Mouse (Mus musculus) lung, postnatal 10 days (tissue): ENCODE data around the gene Dlgap5.

Experiments used
- DNase-seq: peaks from one replicate; pipeline ENCODE4 v3.0.0; 2021

The Dlgap5 gene

DNA sequence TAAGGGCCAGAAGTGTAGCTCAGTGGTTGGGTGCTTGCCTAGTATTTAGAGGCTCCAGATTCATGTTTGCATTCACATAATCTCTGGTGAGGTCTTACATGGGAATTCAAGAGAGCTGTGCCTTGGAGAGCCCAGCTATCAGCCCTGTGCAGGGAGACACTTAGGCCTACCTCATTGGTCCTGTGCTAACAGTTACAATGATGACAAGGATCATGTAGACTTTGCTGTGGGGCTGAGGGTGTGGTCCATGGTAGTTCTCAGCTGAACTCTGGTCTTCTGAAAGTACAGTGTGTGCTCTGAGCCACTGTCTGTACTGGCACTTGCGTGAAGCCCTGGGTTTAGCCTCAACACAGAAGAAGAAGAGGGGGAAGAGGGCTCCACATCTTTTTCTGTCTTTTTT lies 71.5 kb downstream of the Dlgap5 start:
- DNase-seq = no peak

DNA sequence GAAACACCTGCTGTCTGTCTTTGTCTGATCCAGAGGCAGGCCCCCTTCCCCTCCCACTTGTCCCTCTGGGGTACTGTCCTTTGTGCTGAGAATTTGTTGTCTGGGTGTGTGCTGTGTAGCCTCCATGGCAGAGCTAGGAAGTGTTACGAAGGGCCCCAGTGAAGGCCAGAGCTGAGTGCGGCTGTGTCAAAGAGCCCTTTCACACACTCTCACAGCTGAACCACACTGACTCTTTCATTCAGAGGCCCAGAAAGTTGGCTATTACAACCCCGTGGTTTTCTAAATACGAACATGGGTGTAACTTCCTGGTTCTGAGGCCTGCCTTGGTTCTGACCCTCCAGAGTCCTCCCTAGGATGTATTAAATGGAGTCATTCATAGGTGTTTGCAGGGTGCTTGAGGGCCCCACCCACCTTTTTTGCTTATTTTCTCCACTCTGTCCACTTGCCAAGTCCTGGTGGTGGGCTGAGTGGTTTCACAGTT lies 76.4 kb downstream of the Dlgap5 start:
- no peak for DNase-seq

DNA sequence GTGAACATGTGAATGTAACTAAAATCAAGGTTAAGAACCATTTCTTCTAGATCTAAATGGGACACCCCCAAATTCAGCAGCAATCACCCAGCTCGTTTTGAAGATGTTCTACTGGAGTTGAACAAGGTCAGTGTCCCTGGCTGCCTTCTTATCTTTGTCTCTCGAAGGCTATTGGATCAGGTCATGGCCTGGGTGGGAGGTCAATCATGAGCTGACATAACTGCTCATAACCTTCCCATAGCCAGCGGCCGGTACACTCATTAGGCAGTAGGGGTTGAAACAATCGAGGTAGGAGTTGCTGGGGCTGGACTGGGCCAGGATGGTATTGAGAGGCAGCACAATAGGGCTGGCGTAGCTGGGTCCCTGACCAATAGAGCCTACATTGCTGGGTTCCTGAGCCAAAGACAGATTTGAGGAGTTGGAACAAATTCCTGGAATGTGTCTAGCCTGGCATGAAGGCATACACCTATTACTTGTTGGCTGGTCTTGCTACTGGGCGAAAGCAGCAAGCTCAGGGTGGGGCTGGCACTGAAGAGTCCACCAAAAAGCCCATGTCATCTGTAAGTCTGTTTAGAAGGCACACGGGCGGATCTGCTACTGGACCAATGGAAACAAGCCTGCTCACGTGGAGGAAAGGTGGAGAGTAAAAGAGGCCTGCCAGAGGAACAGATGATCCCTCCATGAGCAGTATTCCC lies 77.8 kb downstream of the Dlgap5 start:
- no peak for DNase-seq
